Mouse (Mus musculus) intestine, postnatal 0 days (tissue): ENCODE results near the gene Baiap2l1. TPM values are rescaled to one million over a fixed set of nuclear protein-coding genes. Genes with fewer than 3 reads are reported as not detected.

Experiments used
- ATAC-seq: fragments of 200-750 bp; cut with Nextera tagmentation; 2 replicates; pipeline ENCODE4 v1.8.0; 2017; ENCODE audit warnings: mild to moderate bottlenecking, moderate TSS enrichment, moderate library complexity
- H3K27ac ChIP-seq: fragments of 300-500 bp; sonication (generic); 2 replicates; pipeline ENCODE4 v1.5.1; 2014; ENCODE audit warnings: mild to moderate bottlenecking, low read depth, low read length, moderate library complexity
- H3K27me3 ChIP-seq: fragments of 300-500 bp; sonication (generic); replicated peaks from 2 replicates; pipeline ENCODE4 v1.6.1; 2014; ENCODE audit warnings: low read length, mixed read lengths; ENCODE audit not compliant: control insufficient read depth, insufficient read depth
- H3K36me3 ChIP-seq: fragments of 300-500 bp; sonication (generic); 2 replicates; pipeline ENCODE4 v1.6.1; 2014; ENCODE audit warnings: mild to moderate bottlenecking, moderate library complexity; ENCODE audit not compliant: control insufficient read depth, insufficient read depth
- H3K4me1 ChIP-seq: fragments of 300-500 bp; sonication (generic); replicated peaks from 2 replicates; pipeline ENCODE4 v1.6.1; 2014; ENCODE audit warnings: antibody characterized with exemption, low read length, mixed read lengths; ENCODE audit not compliant: control insufficient read depth, insufficient read depth
- H3K4me2 ChIP-seq: fragments of 300-500 bp; sonication (generic); replicated peaks from 2 replicates; pipeline ENCODE4 v1.6.1; 2014; ENCODE audit warnings: low read depth, mild to moderate bottlenecking, moderate library complexity
- H3K4me3 ChIP-seq: fragments of 300-500 bp; sonication (generic); 2 replicates; pipeline ENCODE4 v1.5.1; 2014; ENCODE audit warnings: low read depth, low read length
- H3K9ac ChIP-seq: fragments of 300-500 bp; sonication (generic); 2 replicates; pipeline ENCODE4 v1.6.1; 2014; ENCODE audit warnings: mild to moderate bottlenecking, low read depth, low read length
- H3K9me3 ChIP-seq: fragments of 300-500 bp; sonication (generic); 2 replicates; pipeline ENCODE4 v1.6.1; 2016; ENCODE audit warnings: mixed run types; ENCODE audit not compliant: control insufficient read depth
- CTCF ChIP-seq: sonication (generic); IDR thresholded peaks from 2 replicates; pipeline ENCODE4 v1.5.1; 2016; ENCODE audit warnings: low read depth, mild to moderate bottlenecking, control low read depth, antibody characterized with exemption, moderate library complexity
- WGBS: fragments of 180-500 bp; shearing (Covaris S2); extraction: QIAGEN DNeasy Blood & Tissue Kit; methylation state at CpG from one replicate; pipeline ENCODE4 v1.1.7; 2014; 5-methylcytosine and 5-hydroxymethylcytosine counted together
- polyA plus RNA-seq: library from polyadenylated mRNA; unstranded; fragments of >200 nt; fragmentation: Nextera tagmentation; extraction: Ambion mirVana; gene quantifications from 2 replicates; pipeline ENCODE4 v1.2.1, GENCODE M21; 2015

Gene Baiap2l1
- polyA plus RNA-seq, 1 experiment from 2014 or later: 38.8 TPM

- ATAC-seq: no peak
- no peak for TF ChIP-seq CTCF
- WGBS: 81% methylated on average over 3 of the region's 3 CpGs
Measured at GRCm38 (mm10) chr5:144287267-144287820, 70.6 kb downstream of the Baiap2l1 start.

GRCm38 (mm10) chr5:144286591-144287266 is 71.2 kb downstream of the Baiap2l1 start:
- Histone ChIP-seq H3K9ac (no peak overlapping the region), H3K36me3 (peaks cover 34% of the 10 kb centered on the region), H3K4me1 (peaks cover 8% of the 10 kb centered on the region; the same call in 1 of the 2 replicates), H3K27me3 (no peaks in the 10 kb centered on the region), H3K4me2 (no peak overlapping the region), H3K4me3 (no peak overlapping the region), H3K9me3 (no peaks in the 10 kb centered on the region), H3K27ac (no peak overlapping the region)
- WGBS: 73% methylated on average over 9 of the region's 9 CpGs
- no peak for ATAC-seq
- TF ChIP-seq CTCF: no peak

More at GRCm38 (mm10) chr5:144287267-144287820, 70.6 kb downstream of the Baiap2l1 start:
- Histone ChIP-seq H3K9me3 (no peaks in the 10 kb centered on the region), H3K4me3 (no peak overlapping the region), H3K36me3 (peaks cover 28% of the 10 kb centered on the region), H3K27ac (no peak overlapping the region), H3K4me1 (peaks cover 8% of the 10 kb centered on the region; the same call in 1 of the 2 replicates), H3K4me2 (no peak overlapping the region), H3K9ac (no peak overlapping the region), H3K27me3 (no peaks in the 10 kb centered on the region)

GRCm38 (mm10) chr5:144284599-144284998 is 73.3 kb downstream of the Baiap2l1 start:
- Histone ChIP-seq H3K4me1 (peaks cover 8% of the 10 kb centered on the region; the same call in 1 of the 2 replicates), H3K36me3 (peaks cover 43% of the 10 kb centered on the region), H3K9me3 (no peaks in the 10 kb centered on the region), H3K9ac (no peak overlapping the region), H3K27ac (no peak overlapping the region), H3K4me2 (no peak overlapping the region), H3K4me3 (no peak overlapping the region), H3K27me3 (no peaks in the 10 kb centered on the region)
- no peak for TF ChIP-seq CTCF
- WGBS: 63% methylated on average over 5 of the region's 5 CpGs
- ATAC-seq: peak; percentile 29; the same call in 1 of the 2 replicates

GRCm38 (mm10) chr5:144283551-144284031 is 74.3 kb downstream of the Baiap2l1 start:
- ATAC-seq: no peak
- Histone ChIP-seq H3K4me1 (peaks cover 8% of the 10 kb centered on the region; the same call in 1 of the 2 replicates), H3K9me3 (no peaks in the 10 kb centered on the region), H3K9ac (no peak overlapping the region), H3K27me3 (no peaks in the 10 kb centered on the region), H3K27ac (no peak overlapping the region), H3K4me3 (no peak overlapping the region), H3K36me3 (peaks cover 50% of the 10 kb centered on the region), H3K4me2 (no peak overlapping the region)
- WGBS: 49% methylated on average over 8 of the region's 8 CpGs
- no peak for TF ChIP-seq CTCF

GRCm38 (mm10) chr5:144282470-144283260 is 75.2 kb downstream of the Baiap2l1 start:
- Histone ChIP-seq H3K27ac (peak overlapping the region; percentile 28), H3K4me3 (no peak overlapping the region)
- ATAC-seq: peak; percentile 64

GRCm38 (mm10) chr5:144279926-144280325 is 78.0 kb downstream of the Baiap2l1 start:
- Histone ChIP-seq H3K36me3 (peaks cover 68% of the 10 kb centered on the region), H3K4me3 (no peak overlapping the region), H3K4me1 (peaks cover 8% of the 10 kb centered on the region; the same call in 1 of the 2 replicates), H3K9ac (no peak overlapping the region), H3K4me2 (no peak overlapping the region), H3K27me3 (no peaks in the 10 kb centered on the region), H3K9me3 (no peaks in the 10 kb centered on the region), H3K27ac (no peak overlapping the region)
- no peak for ATAC-seq
- WGBS: 94% methylated on average over 13 of the region's 13 CpGs
- no peak for TF ChIP-seq CTCF

More at GRCm38 (mm10) chr5:144282470-144283260, 75.2 kb downstream of the Baiap2l1 start:
- no peak for TF ChIP-seq CTCF
- no peak overlapping the region for H3K4me2 ChIP-seq
- peaks cover 57% of the 10 kb centered on the region for H3K36me3 ChIP-seq
- H3K9me3 ChIP-seq: no peaks in the 10 kb centered on the region
- H3K9ac ChIP-seq: no peak overlapping the region
- WGBS: 57% methylated on average over 11 of the region's 11 CpGs
- H3K27me3 ChIP-seq: no peaks in the 10 kb centered on the region
- peaks cover 8% of the 10 kb centered on the region; the same call in 1 of the 2 replicates for H3K4me1 ChIP-seq
